Comparison of ENCODE assay signal across 10 mouse cellular contexts in genomic region chr6:114461536-114461935, GRCm38 (mm10).
DNase-seq lines count a peak whose midpoint lies in the region; ATAC-seq lines count a peak whose summit lies in the region.
"Had no signal": no experiment of that assay in that cellular context is flagged by ENCODE, and none has a peak within 500 bp of the region (broad histone marks: within the 10 kb centered on the region; RNA-seq: fewer than 3 reads in every experiment).

No protein-coding gene starts in this region.

- H3K9ac ChIP-seq in liver, embryonic 12.5 days: no peak overlapping the region

- H3K4me1 ChIP-seq in liver, embryonic 12.5 days: no peaks in the 10 kb centered on the region

- ATAC-seq in liver, embryonic 12.5 days: no peak

- 0 out of 2 replicates have a peak, but pooled peaks cover 2% of the 10 kb centered on the region for H3K9me3 ChIP-seq in liver, embryonic 12.5 days (replicated peaks)

- no peaks in the 10 kb centered on the region for H3K27me3 ChIP-seq in liver, embryonic 12.5 days (replicated peaks)

- no peak overlapping the region for H3K27ac ChIP-seq in liver, embryonic 12.5 days

- no peak overlapping the region for H3K4me3 ChIP-seq in liver, embryonic 12.5 days
- H3K4me3 ChIP-seq: erythroblast, embryonic 14.5 days had no signal

- no peak overlapping the region for H3K4me2 ChIP-seq in liver, embryonic 12.5 days

- no peaks in the 10 kb centered on the region for H3K36me3 ChIP-seq in liver, embryonic 12.5 days

- DNase-seq in embryo, embryonic 10 days (ENCODE audit: low spot score): peak; percentile 27
- no peak for DNase-seq in embryo, embryonic 9.5 days (ENCODE audit: extremely low spot score)
- DNase-seq in liver (peak; percentile 17), ZHBTc4 (ENCODE audit: low read depth, low spot score) (peak; percentile 64)
- peak; percentile 34 for DNase-seq in retina, postnatal 1 day
- no peak for DNase-seq in cerebellum, adult 18-20 months
- no peak for DNase-seq in cerebellum, adult 8-10 months
- DNase-seq: heart, adult 11 months had no signal

Comparison
In these comparisons a context has a peak if more than half of its experiments do, and no peak if none do; other contexts are left out.
1. DNase-seq: peak in embryo, embryonic 10 days (single experiment), liver (single experiment), ZHBTc4 (single experiment) and retina, postnatal 1 day (single experiment); none in embryo, embryonic 9.5 days (single experiment), cerebellum, adult 18-20 months (0 of 2) and cerebellum, adult 8-10 months (single experiment).